Mouse (Mus musculus) ES-Bruce4 (cell line): ENCODE data around the gene Nxnl2.

Source experiments
- EP300 ChIP-seq: IDR thresholded peaks from 2 replicates; pipeline ENCODE4 v1.6.1; 2011; ENCODE audit warnings: low read depth, low read length; ENCODE audit not compliant: insufficient read depth
- POLR2A ChIP-seq: IDR thresholded peaks from one replicate; pipeline ENCODE4 v1.8.1; 2011; ENCODE audit warnings: low read length; ENCODE audit not compliant: insufficient read depth

GRCm38 (mm10) chr13:51127906-51128305, 42.9 kb upstream of the Nxnl2 start:
- no peak for TF ChIP-seq POLR2A
- TF ChIP-seq EP300 = no peak
